Mouse (Mus musculus) MEL (cell line): ENCODE data around the gene Taar1. TPM values are rescaled to one million over a fixed set of nuclear protein-coding genes. Genes with fewer than 3 reads are reported as not detected.

ENCODE experiments used
- DNase-seq: peaks from one replicate; pipeline ENCODE4 v3.0.0; 2011; ENCODE audit warnings: low read depth, low spot score
- H3K27ac ChIP-seq: 2 replicates; pipeline ENCODE4 v1.5.1; 2012; ENCODE audit warnings: low read depth, mild to moderate bottlenecking, control low read depth, low read length, moderate library complexity; ENCODE audit not compliant: control insufficient read depth
- H3K27me3 ChIP-seq, 2 experiments: fragments of 150-350 bp in 1 of 2; sonication (generic) in 1 of 2; 2 replicates each; pipeline ENCODE4 v1.6.1; 2012; ENCODE audit warnings: low read length in 2 of 2, mild to moderate bottlenecking in 2 of 2, improper control_type of control experiment in 1 of 2, moderate library complexity in 1 of 2; ENCODE audit not compliant: insufficient read depth in 2 of 2, control insufficient read depth in 1 of 2
- H3K36me3 ChIP-seq, 2 experiments: 2 replicates each; pipeline ENCODE4 v1.6.1; 2012 to 2014; ENCODE audit warnings: low read length in 2 of 2, improper control_type of control experiment in 1 of 2, inconsistent platforms in 1 of 2, mild to moderate bottlenecking in 1 of 2; ENCODE audit not compliant: insufficient read depth in 2 of 2, control insufficient read depth in 1 of 2
- H3K4me1 ChIP-seq, 2 experiments: fragments of 150-350 bp in 1 of 2; sonication (generic) in 1 of 2; 2 replicates each; pipeline ENCODE4 v1.6.1; 2012; ENCODE audit warnings: low read length in 2 of 2, improper control_type of control experiment in 1 of 2, mild to moderate bottlenecking in 1 of 2; ENCODE audit not compliant: insufficient read depth in 2 of 2, control insufficient read depth in 1 of 2
- H3K4me3 ChIP-seq, 2 experiments: fragments of 150-350 bp in 1 of 2; sonication (generic) in 1 of 2; 2 replicates each; pipeline ENCODE4 v1.5.1; 2012; ENCODE audit warnings: low read depth in 2 of 2, low read length in 2 of 2, mild to moderate bottlenecking in 2 of 2, moderate library complexity in 2 of 2, control low read depth in 1 of 2, improper control_type of control experiment in 1 of 2; ENCODE audit not compliant: control insufficient read depth in 1 of 2, insufficient read depth in 1 of 2
- H3K79me2 ChIP-seq: 2 replicates; pipeline ENCODE4 v1.6.1; 2012; ENCODE audit warnings: mild to moderate bottlenecking, low read length, moderate library complexity; ENCODE audit not compliant: control insufficient read depth, poor library complexity, insufficient read depth
- H3K9ac ChIP-seq: 2 replicates; pipeline ENCODE4 v1.6.1; 2012; ENCODE audit warnings: low read depth, mild to moderate bottlenecking, control low read depth, low read length, moderate library complexity; ENCODE audit not compliant: control insufficient read depth, poor library complexity, severe bottlenecking
- H3K9me3 ChIP-seq: fragments of 150-350 bp; sonication (generic); replicated peaks from 2 replicates; pipeline ENCODE4 v1.6.1; 2012; ENCODE audit warnings: mild to moderate bottlenecking, low read length, improper control_type of control experiment, moderate library complexity; ENCODE audit not compliant: insufficient read depth
- CTCF ChIP-seq, 3 experiments: IDR thresholded peaks in 2 of 3; conservative IDR thresholded peaks in 1 of 3; 2 replicates each; pipeline ENCODE4 v1.5.1; 2011 to 2012; ENCODE audit warnings: low read length in 3 of 3, low read depth in 2 of 3, mild to moderate bottlenecking in 2 of 3, improper control_type of control experiment in 1 of 3, inconsistent platforms in 1 of 3, mixed read lengths in 1 of 3, moderate library complexity in 1 of 3; ENCODE audit not compliant: control insufficient read depth in 1 of 3, insufficient read depth in 1 of 3, poor library complexity in 1 of 3, severe bottlenecking in 1 of 3
- E2F4 ChIP-seq: IDR thresholded peaks from 2 replicates; pipeline ENCODE4 v1.6.1; 2011; ENCODE audit warnings: low read depth, low read length, improper control_type of control experiment, borderline replicate concordance
- ELF1 ChIP-seq: IDR thresholded peaks from 2 replicates; pipeline ENCODE4 v1.6.1; 2014; ENCODE audit warnings: low read depth, mild to moderate bottlenecking, inconsistent platforms, low read length, improper control_type of control experiment, moderate library complexity
- ETS1 ChIP-seq: IDR thresholded peaks from 2 replicates; pipeline ENCODE4 v1.6.1; 2012; ENCODE audit warnings: low read depth, mild to moderate bottlenecking, inconsistent platforms, low read length, improper control_type of control experiment, moderate library complexity
- GABPA ChIP-seq: IDR thresholded peaks from 2 replicates; pipeline ENCODE4 v1.6.1; 2012; ENCODE audit warnings: low read depth, mild to moderate bottlenecking, inconsistent platforms, low read length, improper control_type of control experiment, moderate library complexity
- HCFC1 ChIP-seq: IDR thresholded peaks from 2 replicates; pipeline ENCODE4 v1.6.1; 2012; ENCODE audit warnings: low read depth, mild to moderate bottlenecking, inconsistent platforms, low read length, improper control_type of control experiment, moderate library complexity
- KAT2A ChIP-seq: conservative IDR thresholded peaks from 2 replicates; pipeline ENCODE4 v1.6.1; 2012; ENCODE audit warnings: low read depth, low read length, improper control_type of control experiment, inconsistent platforms
- MAX ChIP-seq: IDR thresholded peaks from 2 replicates; pipeline ENCODE4 v1.6.1; 2011; ENCODE audit warnings: low read length, improper control_type of control experiment
- MEF2A ChIP-seq: IDR thresholded peaks from 2 replicates; pipeline ENCODE4 v1.6.1; 2014; ENCODE audit warnings: low read depth, mild to moderate bottlenecking, inconsistent platforms, low read length, improper control_type of control experiment; ENCODE audit not compliant: poor library complexity, insufficient replicate concordance, severe bottlenecking; ENCODE audit errors: extremely low read depth
- MXI1 ChIP-seq: IDR thresholded peaks from 2 replicates; pipeline ENCODE4 v1.6.1; 2011; ENCODE audit warnings: mild to moderate bottlenecking, low read depth, low read length, improper control_type of control experiment
- POLR2AphosphoS2 ChIP-seq: IDR thresholded peaks from 2 replicates; pipeline ENCODE4 v1.6.1; 2011; ENCODE audit warnings: low read length, improper control_type of control experiment
- TAL1 ChIP-seq: IDR thresholded peaks from 2 replicates; pipeline ENCODE4 v1.6.1; 2012; ENCODE audit warnings: mild to moderate bottlenecking, inconsistent platforms, low read length, moderate library complexity, mixed read lengths
- USF1 ChIP-seq: IDR thresholded peaks from 2 replicates; pipeline ENCODE4 v1.6.1; 2014; ENCODE audit warnings: low read depth, mild to moderate bottlenecking, inconsistent platforms, low read length, improper control_type of control experiment, moderate library complexity
- USF2 ChIP-seq, 2 experiments: IDR thresholded peaks; 2 replicates each; pipeline ENCODE4 v1.6.1; 2011 to 2012; ENCODE audit warnings: improper control_type of control experiment in 2 of 2, low read length in 2 of 2, borderline replicate concordance in 1 of 2, inconsistent platforms in 1 of 2, low read depth in 1 of 2, mild to moderate bottlenecking in 1 of 2; ENCODE audit not compliant: insufficient read depth in 1 of 2
- ZKSCAN1 ChIP-seq: IDR thresholded peaks from 2 replicates; pipeline ENCODE4 v1.6.1; 2012; ENCODE audit warnings: low read depth, mild to moderate bottlenecking, inconsistent platforms, low read length, improper control_type of control experiment, moderate library complexity
- polyA plus RNA-seq, 2 experiments: library from polyadenylated mRNA; stranded (reverse) in 1 of 2; unstranded in 1 of 2; fragments of >175 nt in 1 of 2; fragments of >200 nt in 1 of 2; gene quantifications; 2 replicates each; pipeline versions ENCODE4 v1.2.1 to v1.2.4; 2012; ENCODE audit warnings: low replicate concordance in 2 of 2, low read depth in 1 of 2; ENCODE audit not compliant: insufficient read length in 2 of 2, insufficient read depth in 1 of 2, missing spikeins in 1 of 2
- total RNA-seq: library from RNA; depleted of rRNA; stranded (reverse); fragments of 300-350 nt; gene quantifications from 2 replicates; pipeline ENCODE4 v1.2.3, GENCODE M21; 2012

The Taar1 gene
- total and polyA plus RNA-seq, 3 experiments, result not detected

DNA sequence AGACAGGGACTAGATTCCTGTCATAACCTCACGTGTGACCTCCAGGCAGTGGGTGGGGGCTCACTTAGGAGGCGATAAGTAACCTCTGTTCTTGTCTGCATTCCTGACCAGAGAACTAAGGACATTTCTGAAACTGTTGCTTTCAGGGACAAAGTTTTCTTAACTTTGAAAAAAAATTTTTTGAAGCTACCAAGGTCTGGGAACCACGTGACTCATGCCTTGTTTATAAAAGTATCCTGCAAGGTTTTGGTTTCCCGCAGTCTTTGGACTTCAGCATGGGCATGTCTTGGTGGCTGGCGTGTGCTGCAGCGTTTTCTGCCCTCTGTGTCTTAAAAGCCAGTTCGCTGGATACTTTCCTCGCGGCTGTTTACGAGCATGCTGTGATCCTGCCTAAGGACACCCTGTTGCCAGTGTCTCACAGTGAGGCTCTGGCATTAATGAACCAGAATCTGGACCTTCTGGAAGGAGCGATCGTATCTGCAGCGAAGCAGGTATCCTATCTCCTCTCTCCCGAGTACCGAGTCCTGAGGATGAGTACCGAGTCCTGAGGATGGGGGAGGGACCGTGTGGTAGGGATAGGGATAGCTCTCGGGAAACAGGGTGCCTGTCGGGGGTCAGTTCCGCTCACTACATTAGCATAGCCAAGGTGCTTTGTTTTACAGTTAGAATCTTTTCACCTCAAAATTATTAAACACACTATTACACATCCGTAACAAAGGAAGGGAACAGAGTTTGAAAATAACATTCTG lies 25.4 kb upstream of the Taar1 start, which contains the start of gene Vnn1:
Gene Vnn1, plus strand, starts transcription at position 88 of the 749 bp plus-strand sequence.
- Histone ChIP-seq H3K4me3 (no peak within 1 kb of the TSS), H3K27ac (no peak within 1 kb of the TSS), H3K79me2 (no peaks in the 10 kb centered on the region), H3K36me3 (no peaks in the 10 kb centered on the region), H3K9me3 (no peaks in the 10 kb centered on the region), H3K4me1 (no peaks in the 10 kb centered on the region), H3K9ac (no peak within 1 kb of the TSS), H3K27me3 (no peaks in the 10 kb centered on the region)
- TF ChIP-seq MAX (no peak), KAT2A (no peak), POLR2AphosphoS2 (no peak), MEF2A (no peak), ETS1 (no peak), TAL1 (no peak), MXI1 (no peak), E2F4 (no peak), GABPA (no peak), USF1 (no peak), USF2 (IDR thresholded peaks at IDR 0.05; ENCODE audit: borderline replicate concordance in 1 of 2, insufficient read depth in 1 of 2, low read depth in 1 of 2, low read length in 2 of 2) (no peak)
- no peak for DNase-seq

- no peaks in the 10 kb centered on the region for H3K36me3 ChIP-seq
- H3K27me3 ChIP-seq, result no peaks in the 10 kb centered on the region
- no peak overlapping the region for H3K4me3 ChIP-seq
- TF ChIP-seq ZKSCAN1 (no peak), ELF1 (no peak), CTCF (IDR thresholded peaks at IDR 0.05 in 2 of 3, conservative IDR thresholded peaks at IDR 0.05 in 1 of 3; ENCODE audit: control insufficient read depth in 1 of 3, insufficient read depth in 1 of 3, low read depth in 2 of 3, low read length in 3 of 3, poor library complexity in 1 of 3, severe bottlenecking in 1 of 3) (no peak), HCFC1 (no peak), MEF2A (no peak)
- no peak overlapping the region for H3K27ac ChIP-seq
- H3K79me2 ChIP-seq, result no peaks in the 10 kb centered on the region
- H3K9me3 ChIP-seq, result no peaks in the 10 kb centered on the region
- no peaks in the 10 kb centered on the region for H3K4me1 ChIP-seq
- no peak overlapping the region for H3K9ac ChIP-seq
- DNase-seq, result no peak
These were observed 24.8 kb upstream of the Taar1 start for GRCm38 (mm10) chr10:23895376-23895775.
